Mouse (Mus musculus): ENCODE results near the gene Ccdc142. TPM values are rescaled to one million over a fixed set of nuclear protein-coding genes. Genes with fewer than 3 reads are reported as not detected.
A peak's percentile ranks its signal among the peaks of the same experiment; 100 is the strongest.

Gene Ccdc142
- polyA plus RNA-seq, 2 experiments, result 3.0 to 5.2 TPM

DNA sequence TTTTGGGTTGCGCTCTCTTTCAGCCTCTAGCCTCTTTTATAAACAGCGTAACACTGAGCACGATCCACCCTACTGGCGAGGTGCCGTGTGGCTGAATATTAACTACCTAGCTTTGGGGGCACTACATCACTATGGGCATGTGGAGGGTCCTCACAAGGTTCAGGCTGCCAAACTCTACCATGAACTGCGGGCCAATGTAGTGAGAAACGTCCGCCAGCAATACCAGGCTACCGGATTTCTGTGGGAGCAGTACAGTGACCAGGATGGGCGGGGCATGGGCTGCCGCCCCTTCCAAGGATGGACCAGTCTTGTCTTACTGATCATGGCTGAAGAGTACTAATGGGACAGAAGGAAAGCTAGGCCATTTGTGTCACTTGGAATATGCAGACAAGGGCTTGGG, 17.0 kb downstream of the Ccdc142 start:
- Histone ChIP-seq H3K27me3 (ENCODE audit: control insufficient read depth, insufficient read depth, low read length) (no peaks in the 10 kb centered on the region), H3K4me1 (ENCODE audit: control insufficient read depth, insufficient read depth, low read length) (peaks cover 27% of the 10 kb centered on the region), H3K9ac (ENCODE audit: low read depth, low read length, severe bottlenecking) (no peak overlapping the region), H3K36me3 (ENCODE audit: control insufficient read depth, insufficient read depth, low read length) (peaks cover 33% of the 10 kb centered on the region), H3K27ac (replicated peaks; ENCODE audit: low read depth, low read length) (no peak overlapping the region), H3K4me2 (replicated peaks; ENCODE audit: low read depth, low read length, severe bottlenecking) (no peak overlapping the region), H3K4me3 (replicated peaks; ENCODE audit: low read length) (no peak overlapping the region), H3K9me3 (ENCODE audit: control insufficient read depth, low read length) (no peaks in the 10 kb centered on the region)
- DNase-seq (ENCODE audit: low spot score) (no peak), ATAC-seq (ENCODE audit: low FRiP score, low read depth) (no peak)
- TF ChIP-seq POLR2A (IDR thresholded peaks at IDR 0.05; ENCODE audit: borderline replicate concordance, extremely low read depth, insufficient read depth, insufficient read length), result no peak
- WGBS, result 89% methylated on average over 11 of the region's 11 CpGs

DNA sequence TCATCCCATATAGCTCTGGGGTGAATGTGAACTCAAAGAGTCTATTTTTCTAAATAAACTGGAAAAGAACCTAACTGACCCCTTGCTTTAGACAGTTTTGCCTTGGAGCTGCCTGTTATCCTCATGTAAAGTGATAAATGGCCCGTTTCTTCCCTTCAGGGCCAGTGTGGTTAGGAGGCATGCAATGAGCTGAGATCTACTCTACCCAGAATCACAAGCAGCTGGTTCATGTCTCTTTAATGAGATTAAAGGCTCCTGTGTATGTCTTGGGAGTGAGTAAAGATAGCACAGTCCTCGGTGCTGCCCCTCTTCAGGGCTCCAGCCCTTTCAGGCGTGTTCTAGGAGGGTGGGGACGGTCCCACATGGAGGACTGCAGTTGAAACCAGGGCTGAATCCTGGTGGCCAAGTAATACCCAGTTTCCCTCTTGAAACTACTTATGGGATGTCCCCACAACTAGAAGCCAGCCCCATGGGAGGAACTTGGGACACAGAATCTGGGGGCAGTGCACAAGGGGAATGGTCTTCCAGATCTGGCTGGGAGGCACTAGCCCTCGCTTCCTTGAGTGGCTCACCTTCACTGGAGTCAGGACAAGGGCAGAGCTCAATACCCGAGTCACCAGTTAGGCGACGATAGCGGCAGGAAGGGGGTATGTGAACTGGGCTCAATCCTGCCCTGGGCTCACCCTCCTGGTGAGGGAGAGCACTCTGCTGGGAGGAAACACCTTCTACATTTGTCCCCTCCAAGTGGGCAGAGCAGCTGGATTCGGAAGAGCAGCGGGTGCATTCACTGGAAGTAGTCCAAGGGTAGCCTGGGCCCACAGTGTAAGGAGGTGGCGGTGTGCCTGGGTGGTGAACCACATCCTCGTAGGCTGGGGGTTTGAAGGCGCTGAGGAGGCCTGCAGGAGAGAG, 17.7 kb downstream of the Ccdc142 start:
- Histone ChIP-seq H3K9me3 (ENCODE audit: control insufficient read depth, low read length) (no peaks in the 10 kb centered on the region), H3K27me3 (ENCODE audit: control insufficient read depth, insufficient read depth, low read length) (no peaks in the 10 kb centered on the region), H3K4me1 (ENCODE audit: control insufficient read depth, insufficient read depth, low read length) (peaks cover 31% of the 10 kb centered on the region), H3K9ac (ENCODE audit: low read depth, low read length, severe bottlenecking) (no peak overlapping the region), H3K4me2 (replicated peaks; ENCODE audit: low read depth, low read length, severe bottlenecking) (no peak overlapping the region), H3K36me3 (ENCODE audit: control insufficient read depth, insufficient read depth, low read length) (peaks cover 38% of the 10 kb centered on the region), H3K4me3 (replicated peaks; ENCODE audit: low read length) (no peak overlapping the region), H3K27ac (replicated peaks; ENCODE audit: low read depth, low read length) (no peak overlapping the region)
- TF ChIP-seq POLR2A (IDR thresholded peaks at IDR 0.05; ENCODE audit: borderline replicate concordance, extremely low read depth, insufficient read depth, insufficient read length), result no peak
- ATAC-seq (ENCODE audit: low FRiP score, low read depth), result no peak
- no peak for DNase-seq (ENCODE audit: low spot score)
- 87% methylated on average over 14 of the region's 14 CpGs for WGBS

DNA sequence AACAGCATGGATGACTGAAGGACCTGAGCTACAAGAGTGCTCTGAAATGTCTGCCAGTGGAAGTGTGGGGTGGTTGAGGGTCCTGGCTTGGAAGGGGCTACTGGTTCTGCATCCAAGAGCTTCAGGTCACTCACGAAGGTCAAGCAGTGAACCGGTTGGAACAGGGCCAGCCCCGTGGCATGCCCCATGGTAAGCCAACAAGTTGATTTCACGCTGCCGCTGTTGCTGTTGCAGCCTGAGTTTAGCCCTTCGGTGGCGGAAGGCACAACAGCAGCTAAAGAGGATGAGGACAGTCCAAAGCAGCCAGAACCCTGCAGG, 18.3 kb downstream of the Ccdc142 start:
- Histone ChIP-seq H3K9me3 (ENCODE audit: control insufficient read depth, low read length) (no peaks in the 10 kb centered on the region), H3K27me3 (ENCODE audit: control insufficient read depth, insufficient read depth, low read length) (no peaks in the 10 kb centered on the region), H3K4me1 (ENCODE audit: control insufficient read depth, insufficient read depth, low read length) (peaks cover 36% of the 10 kb centered on the region), H3K27ac (replicated peaks; ENCODE audit: low read depth, low read length) (no peak overlapping the region), H3K9ac (ENCODE audit: low read depth, low read length, severe bottlenecking) (peak overlapping the region; percentile 28; the same call in 1 of the 2 replicates), H3K36me3 (ENCODE audit: control insufficient read depth, insufficient read depth, low read length) (peaks cover 38% of the 10 kb centered on the region), H3K4me2 (replicated peaks; ENCODE audit: low read depth, low read length, severe bottlenecking) (peak overlapping the region; percentile 96), H3K4me3 (replicated peaks; ENCODE audit: low read length) (no peak overlapping the region; the same call in 1 of the 2 replicates)
- DNase-seq (ENCODE audit: low spot score) (no peak), ATAC-seq (ENCODE audit: low FRiP score, low read depth) (no peak)
- WGBS, result 84% methylated on average over 7 of the region's 7 CpGs
- no peak for TF ChIP-seq POLR2A (IDR thresholded peaks at IDR 0.05; ENCODE audit: borderline replicate concordance, extremely low read depth, insufficient read depth, insufficient read length)

DNA sequence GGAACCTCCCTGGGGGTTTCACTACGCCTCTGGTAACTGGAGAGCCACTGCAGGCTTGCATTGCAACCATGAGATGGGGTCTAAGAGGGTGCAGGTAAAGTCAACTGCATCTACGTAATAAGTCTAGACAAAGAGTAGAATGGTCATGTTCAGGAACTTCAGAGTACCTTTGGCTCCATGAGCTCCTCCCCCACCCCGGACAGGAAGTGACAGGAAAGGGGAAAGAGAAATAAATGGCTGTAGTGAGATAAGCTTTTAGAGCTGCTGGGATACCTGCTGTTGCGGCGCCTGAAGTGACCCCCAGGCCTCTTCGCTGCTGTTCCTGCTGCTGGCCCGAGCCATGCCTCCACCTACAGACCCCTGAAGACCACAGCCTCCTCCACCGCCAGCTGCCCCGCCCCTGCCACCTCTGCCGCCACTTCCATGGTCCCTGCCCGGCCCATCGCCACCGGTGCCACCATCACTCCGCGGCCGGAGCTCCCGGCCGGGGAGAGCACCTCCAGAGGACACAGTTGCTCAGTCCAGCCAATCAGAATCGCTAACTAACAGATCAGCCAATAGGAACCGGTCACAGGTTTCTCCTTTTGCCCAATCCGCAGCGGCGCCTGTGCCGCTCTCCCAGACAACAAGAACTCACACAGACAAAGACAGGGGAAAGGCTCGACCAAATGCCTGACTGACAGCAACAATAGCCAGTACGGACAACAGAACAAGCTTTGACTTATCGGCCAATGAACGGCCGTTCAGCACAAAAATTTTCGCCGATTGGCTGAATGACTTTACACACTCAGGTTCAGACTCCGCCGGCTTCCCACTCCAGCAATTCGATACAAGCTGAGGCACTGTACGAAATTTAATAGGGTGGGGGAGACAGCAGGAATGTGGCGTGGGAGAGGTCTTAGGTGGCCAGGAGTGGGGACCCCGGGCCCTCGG, 19.8 kb downstream of the Ccdc142 start, which contains the start of gene Wbp1:
TSS of gene Wbp1 (minus strand) at position 630 of the 933 bp plus-strand sequence.
- H3K27ac ChIP-seq (replicated peaks; ENCODE audit: low read depth, low read length), result peak within 1 kb of the TSS; percentile 99
- TF ChIP-seq POLR2A (IDR thresholded peaks at IDR 0.05; ENCODE audit: borderline replicate concordance, extremely low read depth, insufficient read depth, insufficient read length), result peak; percentile 92
- ATAC-seq (ENCODE audit: low FRiP score, low read depth) (peak; percentile 94), DNase-seq (ENCODE audit: low spot score) (peak; percentile 99)
- H3K4me2 ChIP-seq (replicated peaks; ENCODE audit: low read depth, low read length, severe bottlenecking), result peak within 1 kb of the TSS; percentile 96
- H3K4me3 ChIP-seq (replicated peaks; ENCODE audit: low read length), result peak within 1 kb of the TSS; percentile 73
- H3K36me3 ChIP-seq (ENCODE audit: control insufficient read depth, insufficient read depth, low read length), result peaks cover 38% of the 10 kb centered on the region
- H3K4me1 ChIP-seq (ENCODE audit: control insufficient read depth, insufficient read depth, low read length), result peaks cover 38% of the 10 kb centered on the region
- peak within 1 kb of the TSS; percentile 89 for H3K9ac ChIP-seq (ENCODE audit: low read depth, low read length, severe bottlenecking)
- H3K9me3 ChIP-seq (ENCODE audit: control insufficient read depth, low read length), result no peaks in the 10 kb centered on the region
- no peaks in the 10 kb centered on the region for H3K27me3 ChIP-seq (ENCODE audit: control insufficient read depth, insufficient read depth, low read length)
- under 1% methylated on average over 36 of the region's 38 CpGs for WGBS
